Mouse (Mus musculus) embryonic fibroblast, embryonic 13.5 days (primary cell): ENCODE measurements around the gene Bpgm. TPM values are rescaled to one million over a fixed set of nuclear protein-coding genes. Genes with fewer than 3 reads are reported as not detected.

ENCODE experiments used
- H3K27ac ChIP-seq: 2 replicates; pipeline ENCODE4 v1.5.1; 2012; ENCODE audit warnings: low read length, control low read depth, inconsistent platforms; ENCODE audit not compliant: insufficient read depth
- H3K4me1 ChIP-seq: 2 replicates; pipeline ENCODE4 v1.6.1; 2011; ENCODE audit warnings: low read length; ENCODE audit not compliant: control insufficient read depth, insufficient read depth
- H3K4me3 ChIP-seq: 2 replicates; pipeline ENCODE4 v1.5.1; 2011; ENCODE audit warnings: mild to moderate bottlenecking, control low read depth, low read length; ENCODE audit not compliant: insufficient read depth
- CTCF ChIP-seq: IDR thresholded peaks from 2 replicates; pipeline ENCODE4 v1.5.1; 2011; ENCODE audit warnings: mild to moderate bottlenecking, control low read depth, low read length, moderate library complexity, borderline replicate concordance; ENCODE audit not compliant: insufficient read depth
- POLR2A ChIP-seq: IDR thresholded peaks from 2 replicates; pipeline ENCODE4 v1.6.1; 2011; ENCODE audit warnings: low read depth, mild to moderate bottlenecking, control low read depth, low read length, moderate library complexity
- polyA plus RNA-seq: library from polyadenylated mRNA; stranded (reverse); fragments of >200 nt; gene quantifications from 2 replicates; pipeline ENCODE4 v1.2.4, GENCODE M21; 2011; ENCODE audit warnings: low read depth; ENCODE audit not compliant: missing spikeins, insufficient read length

Gene Bpgm
- polyA plus RNA-seq, 1 experiment, result 40.9 TPM

- Histone ChIP-seq H3K27ac (no peak overlapping the region), H3K4me3 (no peak overlapping the region), H3K4me1 (peaks cover 14% of the 10 kb centered on the region; the same call in 1 of the 2 replicates)
- TF ChIP-seq CTCF (no peak), POLR2A (no peak)
These were observed 47.5 kb downstream of the Bpgm start for GRCm38 (mm10) chr6:34523476-34523875.

- H3K4me3 ChIP-seq, result no peak overlapping the region
- TF ChIP-seq POLR2A (no peak), CTCF (no peak)
- H3K4me1 ChIP-seq, result peaks cover 15% of the 10 kb centered on the region
- H3K27ac ChIP-seq, result no peak overlapping the region
These were observed 49.5 kb downstream of the Bpgm start for GRCm38 (mm10) chr6:34525499-34525924.

GRCm38 (mm10) chr6:34525927-34526326 is 49.9 kb downstream of the Bpgm start:
- TF ChIP-seq CTCF (no peak), POLR2A (no peak)
- Histone ChIP-seq H3K4me1 (peaks cover 15% of the 10 kb centered on the region), H3K4me3 (no peak overlapping the region), H3K27ac (no peak overlapping the region)

GRCm38 (mm10) chr6:34526389-34526788 is 50.4 kb downstream of the Bpgm start:
- Histone ChIP-seq H3K4me3 (no peak overlapping the region), H3K27ac (no peak overlapping the region), H3K4me1 (peaks cover 12% of the 10 kb centered on the region)
- no peak for TF ChIP-seq POLR2A
- no peak for TF ChIP-seq CTCF

GRCm38 (mm10) chr6:34528131-34528530 is 52.1 kb downstream of the Bpgm start:
- Histone ChIP-seq H3K4me3 (no peak overlapping the region), H3K27ac (no peak overlapping the region), H3K4me1 (peaks cover 8% of the 10 kb centered on the region)
- TF ChIP-seq POLR2A (no peak), CTCF (no peak)

- Histone ChIP-seq H3K27ac (no peak overlapping the region), H3K4me3 (no peak overlapping the region), H3K4me1 (peaks cover 8% of the 10 kb centered on the region)
- TF ChIP-seq CTCF, result no peak
- no peak for TF ChIP-seq POLR2A
These were observed 54.0 kb downstream of the Bpgm start for GRCm38 (mm10) chr6:34529992-34530391.

- Histone ChIP-seq H3K27ac (no peak overlapping the region), H3K4me3 (no peak overlapping the region), H3K4me1 (peaks cover 6% of the 10 kb centered on the region)
- TF ChIP-seq POLR2A (no peak), CTCF (no peak)
These were observed 57.0 kb downstream of the Bpgm start for GRCm38 (mm10) chr6:34533055-34533454.

- Histone ChIP-seq H3K27ac (no peak overlapping the region), H3K4me1 (peaks cover 6% of the 10 kb centered on the region)
- no peak for TF ChIP-seq CTCF
- no peak for TF ChIP-seq POLR2A
These were observed 57.9 kb downstream of the Bpgm start for GRCm38 (mm10) chr6:34533896-34534295.

GRCm38 (mm10) chr6:34542866-34543265 is 66.9 kb downstream of the Bpgm start:
- H3K27ac ChIP-seq, result peak overlapping the region; percentile 7; the same call in 1 of the 2 replicates
- peaks cover 16% of the 10 kb centered on the region for H3K4me1 ChIP-seq
- H3K4me3 ChIP-seq, result no peak overlapping the region
- no peak for TF ChIP-seq CTCF
- TF ChIP-seq POLR2A, result no peak

More at GRCm38 (mm10) chr6:34533896-34534295, 57.9 kb downstream of the Bpgm start:
- no peak overlapping the region for H3K4me3 ChIP-seq

- TF ChIP-seq CTCF, result no peak
- no peak for TF ChIP-seq POLR2A
- Histone ChIP-seq H3K4me1 (peaks cover 16% of the 10 kb centered on the region), H3K4me3 (no peak overlapping the region), H3K27ac (peak overlapping the region; percentile 71)
These were observed 67.5 kb downstream of the Bpgm start for GRCm38 (mm10) chr6:34543303-34544206.
